Mouse (Mus musculus): ENCODE measurements around the gene Syngr1.

Syngr1 gene

DNA sequence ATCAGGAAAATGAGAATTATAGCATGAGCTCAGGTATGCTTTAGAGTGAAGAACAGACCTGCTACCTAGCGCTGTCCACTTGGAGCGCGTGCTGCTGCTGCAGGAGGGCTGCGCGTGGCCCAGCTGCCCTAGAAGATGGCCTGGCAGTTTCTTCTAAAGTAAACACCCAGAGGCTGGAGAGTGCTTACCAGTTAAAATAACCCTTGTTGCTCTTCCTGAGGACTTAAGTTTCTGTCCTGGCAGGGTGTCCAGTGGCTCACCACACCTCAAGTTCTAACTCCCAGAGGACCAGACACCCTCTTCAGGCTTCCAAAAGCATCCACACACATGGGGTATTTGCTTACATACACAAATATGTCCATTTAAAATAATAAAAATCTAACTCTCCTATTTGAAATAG, 54.3 kb downstream of the Syngr1 start:
- no peak for DNase-seq (ENCODE audit: low read depth, low spot score)

DNA sequence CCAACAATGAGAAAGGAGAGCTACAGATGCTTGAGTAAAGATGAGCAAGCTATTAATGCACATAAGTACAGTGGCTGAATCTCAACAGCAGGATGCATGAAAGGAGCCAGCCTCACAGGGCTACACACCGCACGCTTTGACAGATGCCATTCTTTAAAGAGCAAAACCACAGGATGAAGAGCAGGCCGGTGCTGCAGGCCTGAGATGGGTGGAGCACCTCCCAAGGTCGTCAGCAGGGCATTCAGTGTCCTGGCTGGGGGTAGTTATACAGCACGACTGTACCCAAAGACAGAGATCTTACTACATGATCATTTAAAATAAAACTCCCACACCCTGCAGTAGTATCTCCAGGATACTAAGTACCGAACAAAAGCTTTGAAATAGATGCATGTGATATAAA, 55.0 kb downstream of the Syngr1 start:
- no peak for DNase-seq (ENCODE audit: low read depth, low spot score)

DNA sequence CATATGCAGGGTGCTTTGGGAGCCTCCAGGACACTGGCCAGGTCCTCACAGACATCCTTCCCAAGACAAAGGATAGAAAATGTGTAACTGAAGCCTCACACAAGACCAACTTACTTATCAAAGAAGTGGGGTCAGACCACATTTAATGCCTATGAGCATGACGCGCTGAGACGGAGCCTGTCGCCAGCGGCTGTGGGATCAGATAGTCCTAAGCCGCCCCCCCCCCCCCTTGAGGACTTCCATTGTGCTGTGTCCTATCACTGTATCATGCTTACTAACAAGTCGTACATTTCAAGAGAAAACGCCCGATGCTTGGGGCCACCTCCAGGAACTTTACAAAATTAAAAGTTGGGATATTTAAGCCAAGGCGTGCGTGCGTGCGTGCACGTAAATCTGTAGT, 56.0 kb downstream of the Syngr1 start:
- DNase-seq (ENCODE audit: low read depth, low spot score), result no peak

GRCm38 (mm10) chr15:80147511-80147910, 56.4 kb downstream of the Syngr1 start:
- DNase-seq (ENCODE audit: low read depth, low spot score), result no peak

DNA sequence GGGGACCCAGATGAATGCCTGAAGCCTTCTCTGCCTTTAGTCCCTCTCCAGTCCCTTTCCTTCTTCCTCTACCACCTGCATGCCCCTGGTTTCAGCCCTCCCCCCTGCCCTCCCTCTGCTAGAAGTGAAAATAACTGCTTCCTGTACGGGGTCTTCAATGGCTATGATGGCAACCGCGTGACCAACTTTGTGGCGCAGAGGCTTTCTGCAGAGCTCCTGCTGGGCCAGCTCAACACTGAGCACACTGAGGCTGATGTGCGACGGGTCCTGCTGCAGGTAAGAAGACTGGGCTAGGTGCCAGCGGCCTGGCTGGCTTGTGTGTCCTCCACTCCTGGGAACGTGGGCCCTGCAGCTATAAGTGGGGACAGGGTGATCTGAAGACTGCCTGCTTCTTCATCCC, 57.4 kb downstream of the Syngr1 start:
- DNase-seq (ENCODE audit: low read depth, low spot score), result no peak

DNA sequence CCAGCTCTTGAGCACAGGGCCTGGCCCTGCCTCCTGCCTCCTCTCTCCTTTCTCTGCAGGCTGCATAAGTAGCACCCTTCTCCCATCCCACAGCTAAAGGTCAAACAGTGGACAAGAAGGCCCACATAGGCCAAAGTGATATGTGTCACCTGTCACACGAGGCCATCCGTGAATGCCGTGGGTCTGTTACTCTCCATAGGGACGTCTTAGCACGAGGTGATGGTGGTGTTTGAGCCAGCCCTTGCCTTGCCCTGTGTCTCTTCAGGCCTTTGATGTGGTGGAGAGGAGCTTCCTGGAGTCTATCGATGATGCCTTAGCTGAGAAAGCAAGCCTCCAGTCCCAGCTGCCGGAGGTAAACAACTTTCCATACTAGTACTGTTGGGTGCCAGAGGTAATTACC, 58.4 kb downstream of the Syngr1 start:
- DNase-seq (ENCODE audit: low read depth, low spot score), result no peak

DNA sequence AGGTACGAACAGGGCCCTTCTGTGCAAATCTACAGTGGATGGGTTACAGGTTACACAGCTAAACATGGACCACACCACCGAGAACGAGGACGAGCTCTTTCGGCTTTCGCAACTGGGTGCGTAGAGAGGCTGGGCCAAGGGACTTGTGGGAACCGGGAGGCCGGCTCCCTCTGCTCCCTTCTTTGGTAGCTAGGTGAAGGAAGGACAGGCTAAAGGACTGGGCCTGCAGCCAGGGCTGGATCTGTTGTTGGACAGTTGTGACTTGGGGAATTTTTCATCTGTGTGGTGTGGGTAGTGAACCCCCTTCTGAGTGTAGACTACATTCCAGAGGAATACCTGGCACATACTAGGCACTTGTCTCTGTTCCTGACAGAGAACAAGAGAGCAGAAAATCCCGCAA, 61.5 kb downstream of the Syngr1 start:
- no peak for DNase-seq (ENCODE audit: low read depth, low spot score)

GRCm38 (mm10) chr15:80153757-80154156, 62.6 kb downstream of the Syngr1 start:
- no peak for DNase-seq (ENCODE audit: low read depth, low spot score)

- no peak for DNase-seq (ENCODE audit: low read depth, low spot score)
Measured at GRCm38 (mm10) chr15:80155707-80156106, 64.6 kb downstream of the Syngr1 start.

- no peak for DNase-seq (ENCODE audit: low read depth, low spot score)
Measured at GRCm38 (mm10) chr15:80157197-80157943, 66.2 kb downstream of the Syngr1 start.

- no peak for DNase-seq (ENCODE audit: low read depth, low spot score)
Measured at GRCm38 (mm10) chr15:80158001-80158706, 67.0 kb downstream of the Syngr1 start.

DNA sequence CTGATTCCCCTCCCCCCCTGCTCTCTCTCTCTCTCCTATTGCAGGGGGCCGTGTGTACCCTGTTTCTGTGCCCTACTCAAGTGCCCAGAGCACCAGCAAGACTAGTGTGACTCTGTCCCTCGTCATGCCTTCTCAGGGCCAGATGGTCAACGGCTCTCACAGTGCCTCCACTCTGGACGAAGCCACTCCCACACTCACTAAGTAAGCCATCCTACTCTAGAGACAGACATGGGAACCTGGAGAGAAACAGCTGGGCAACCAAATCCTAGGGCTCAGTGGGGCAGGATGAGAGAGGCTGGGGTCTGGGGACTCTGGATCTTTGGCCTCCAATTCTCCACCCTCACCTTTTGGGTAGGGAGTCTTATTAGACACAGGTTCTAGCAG, 67.6 kb downstream of the Syngr1 start:
- DNase-seq (ENCODE audit: low read depth, low spot score), result no peak

GRCm38 (mm10) chr15:80159286-80159901, 68.3 kb downstream of the Syngr1 start:
- DNase-seq (ENCODE audit: low read depth, low spot score), result peak; percentile 56

- no peak for DNase-seq (ENCODE audit: low read depth, low spot score)
Measured at GRCm38 (mm10) chr15:80160223-80160622, 69.1 kb downstream of the Syngr1 start.

GRCm38 (mm10) chr15:80160726-80161125, 69.6 kb downstream of the Syngr1 start:
- DNase-seq (ENCODE audit: low read depth, low spot score), result no peak

GRCm38 (mm10) chr15:80161199-80161598, 70.1 kb downstream of the Syngr1 start:
- DNase-seq (ENCODE audit: low read depth, low spot score), result no peak

GRCm38 (mm10) chr15:80162401-80162964, 71.3 kb downstream of the Syngr1 start:
- DNase-seq (ENCODE audit: low read depth, low spot score), result no peak

DNA sequence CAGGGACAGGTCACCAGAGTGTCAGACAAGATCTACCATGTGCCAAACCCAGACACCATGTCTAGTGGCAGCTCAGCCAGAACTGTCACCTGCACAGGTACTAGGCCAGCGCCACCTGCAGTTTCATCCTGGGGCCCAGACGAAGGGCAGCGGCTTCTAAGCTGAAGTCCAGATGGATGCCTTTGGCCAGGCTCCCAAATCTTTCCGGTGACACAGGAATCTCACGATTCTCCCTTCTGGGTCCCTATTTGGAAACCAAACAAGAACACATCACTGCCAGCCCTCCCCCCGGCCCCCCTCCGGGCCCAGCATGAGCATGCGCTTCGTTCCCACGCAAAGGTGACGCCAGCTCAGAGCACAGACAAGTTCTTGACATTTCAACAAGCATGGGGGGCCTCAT, 72.1 kb downstream of the Syngr1 start:
- DNase-seq (ENCODE audit: low read depth, low spot score), result no peak

DNA sequence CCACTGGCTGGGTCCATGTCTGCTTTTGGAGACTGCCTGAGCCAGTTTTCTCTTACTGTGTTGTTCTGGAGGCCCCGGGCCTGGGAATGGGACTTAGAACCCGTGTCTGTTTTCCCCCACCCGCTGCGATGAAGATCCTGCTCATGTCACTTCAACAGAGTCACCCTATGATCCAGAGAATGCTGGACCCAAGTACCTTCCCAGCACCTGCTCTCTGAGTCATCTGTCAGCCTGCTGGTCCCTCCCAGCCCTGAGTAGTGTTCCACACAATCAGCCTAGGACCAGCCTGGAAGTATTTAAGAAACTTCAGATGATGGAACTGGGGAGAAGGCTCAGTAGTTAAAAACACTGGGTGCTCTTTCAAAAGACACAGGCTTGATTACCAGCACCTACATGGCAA, 72.6 kb downstream of the Syngr1 start:
- no peak for DNase-seq (ENCODE audit: low read depth, low spot score)

GRCm38 (mm10) chr15:80165396-80165795, 74.3 kb downstream of the Syngr1 start:
- DNase-seq (ENCODE audit: low read depth, low spot score), result no peak

All from forelimb bud, embryonic 11.5 days (tissue).